Mouse (Mus musculus) ovary, postnatal 10 days (tissue): ENCODE data around the gene Gm11027.
A peak's percentile ranks its signal among the peaks of the same experiment; 100 is the strongest.

Source experiments
- DNase-seq: peaks from one replicate; pipeline ENCODE4 v3.0.0; 2022; ENCODE audit warnings: low spot score

Gm11027 gene

GRCm38 (mm10) chr12:116279181-116279580 is 4.0 kb downstream of the Gm11027 start:
- DNase-seq, result no peak

GRCm38 (mm10) chr12:116280149-116280652 is 5.0 kb downstream of the Gm11027 start:
- DNase-seq, result no peak

- peak; percentile 100 for DNase-seq
Observed at GRCm38 (mm10) chr12:116280653-116281364, 5.6 kb downstream of the Gm11027 start, which contains the start of gene Esyt2. Gene Esyt2 (plus strand): TSS chr12:116281196.

GRCm38 (mm10) chr12:116281427-116282281 is 6.5 kb downstream of the Gm11027 start:
- DNase-seq, result no peak

- DNase-seq, result no peak
Observed at GRCm38 (mm10) chr12:116282856-116283255, 7.7 kb downstream of the Gm11027 start.

- no peak for DNase-seq
Observed at GRCm38 (mm10) chr12:116283511-116283910, 8.3 kb downstream of the Gm11027 start.

- DNase-seq, result no peak
Observed at GRCm38 (mm10) chr12:116293185-116293584, 18.0 kb downstream of the Gm11027 start.

GRCm38 (mm10) chr12:116293599-116294292 is 18.6 kb downstream of the Gm11027 start:
- DNase-seq, result no peak

- DNase-seq, result no peak
Observed at GRCm38 (mm10) chr12:116299906-116300305, 24.7 kb downstream of the Gm11027 start.

- DNase-seq, result no peak
Observed at GRCm38 (mm10) chr12:116302181-116302580, 27.0 kb downstream of the Gm11027 start.

GRCm38 (mm10) chr12:116306042-116306441 is 30.9 kb downstream of the Gm11027 start:
- no peak for DNase-seq

- DNase-seq, result no peak
Observed at GRCm38 (mm10) chr12:116307870-116308269, 32.7 kb downstream of the Gm11027 start.

- no peak for DNase-seq
Observed at GRCm38 (mm10) chr12:116308612-116309011, 33.4 kb downstream of the Gm11027 start.

- DNase-seq, result no peak
Observed at GRCm38 (mm10) chr12:116313816-116314215, 38.6 kb downstream of the Gm11027 start.

- no peak for DNase-seq
Observed at GRCm38 (mm10) chr12:116315498-116315897, 40.3 kb downstream of the Gm11027 start.

- no peak for DNase-seq
Observed at GRCm38 (mm10) chr12:116317818-116318217, 42.6 kb downstream of the Gm11027 start.
